Mouse (Mus musculus): ENCODE results near the gene Tmem33. TPM values are rescaled to one million over a fixed set of nuclear protein-coding genes. Genes with fewer than 3 reads are reported as not detected.
A peak's percentile ranks its signal among the peaks of the same experiment; 100 is the strongest.

Gene Tmem33
- polyA plus RNA-seq, 1 experiment, result 16.9 TPM

DNA sequence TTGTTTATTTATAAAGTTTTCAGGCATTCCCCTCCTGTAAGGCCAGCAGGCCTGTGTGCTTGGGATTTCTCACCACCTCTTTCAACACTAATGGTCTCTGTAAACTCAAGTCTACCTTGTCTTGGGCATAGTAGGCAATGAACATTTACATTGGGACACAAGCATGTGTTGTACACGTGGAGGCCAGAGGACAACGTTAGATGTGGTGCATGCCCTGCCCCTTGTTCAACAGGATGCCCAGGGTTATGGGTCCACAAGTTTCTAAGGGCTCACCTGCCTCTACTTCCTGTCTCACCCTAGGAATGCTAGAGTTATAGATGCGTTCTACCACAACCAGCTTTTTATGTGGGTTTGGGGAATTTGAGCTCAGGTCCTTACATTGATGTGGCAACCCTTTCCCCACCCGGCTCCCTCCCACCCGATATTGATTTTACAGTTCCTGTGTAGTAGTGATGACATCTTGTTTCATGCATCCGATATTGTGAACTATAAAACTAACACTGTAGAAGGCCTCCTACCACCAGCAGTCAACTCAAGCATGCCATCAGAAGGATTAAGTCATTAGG lies 39.6 kb downstream of the Tmem33 start:
- H3K27ac ChIP-seq (ENCODE audit: control insufficient read depth, insufficient read depth, low read depth, low read length, poor library complexity), result no peak overlapping the region
- WGBS, result 78% methylated on average over 6 of the region's 6 CpGs
- TF ChIP-seq POLR2A (IDR thresholded peaks at IDR 0.05; ENCODE audit: borderline replicate concordance, control insufficient read depth, low read depth, low read length), result no peak
- no peak for TF ChIP-seq CTCF (IDR thresholded peaks at IDR 0.05; ENCODE audit: control insufficient read depth, insufficient read depth, low read length)

GRCm38 (mm10) chr5:67300926-67301597 lies 40.7 kb downstream of the Tmem33 start:
- H3K27ac ChIP-seq (ENCODE audit: control insufficient read depth, insufficient read depth, low read depth, low read length, poor library complexity), result no peak overlapping the region
- WGBS, result 92% methylated on average over 8 of the region's 8 CpGs
- H3K4me3 ChIP-seq (replicated peaks; ENCODE audit: control insufficient read depth, low read depth, low read length), result no peak overlapping the region
- H3K4me1 ChIP-seq (ENCODE audit: control insufficient read depth, insufficient read depth, low read length), result no peaks in the 10 kb centered on the region
- TF ChIP-seq POLR2A (IDR thresholded peaks at IDR 0.05; ENCODE audit: borderline replicate concordance, control insufficient read depth, low read depth, low read length) (no peak), CTCF (IDR thresholded peaks at IDR 0.05; ENCODE audit: control insufficient read depth, insufficient read depth, low read length) (no peak)

More for the DNA sequence above, 39.6 kb downstream of the Tmem33 start:
- Histone ChIP-seq H3K4me1 (ENCODE audit: control insufficient read depth, insufficient read depth, low read length) (no peaks in the 10 kb centered on the region), H3K4me3 (replicated peaks; ENCODE audit: control insufficient read depth, low read depth, low read length) (no peak overlapping the region)

GRCm38 (mm10) chr5:67301722-67302331 lies 41.5 kb downstream of the Tmem33 start:
- Histone ChIP-seq H3K4me3 (replicated peaks; ENCODE audit: control insufficient read depth, low read depth, low read length) (no peak overlapping the region), H3K27ac (ENCODE audit: control insufficient read depth, insufficient read depth, low read depth, low read length, poor library complexity) (no peak overlapping the region), H3K4me1 (ENCODE audit: control insufficient read depth, insufficient read depth, low read length) (no peaks in the 10 kb centered on the region)
- WGBS, result 23% methylated on average over 5 of the region's 8 CpGs
- TF ChIP-seq CTCF (IDR thresholded peaks at IDR 0.05; ENCODE audit: control insufficient read depth, insufficient read depth, low read length), result no peak
- TF ChIP-seq POLR2A (IDR thresholded peaks at IDR 0.05; ENCODE audit: borderline replicate concordance, control insufficient read depth, low read depth, low read length), result no peak

DNA sequence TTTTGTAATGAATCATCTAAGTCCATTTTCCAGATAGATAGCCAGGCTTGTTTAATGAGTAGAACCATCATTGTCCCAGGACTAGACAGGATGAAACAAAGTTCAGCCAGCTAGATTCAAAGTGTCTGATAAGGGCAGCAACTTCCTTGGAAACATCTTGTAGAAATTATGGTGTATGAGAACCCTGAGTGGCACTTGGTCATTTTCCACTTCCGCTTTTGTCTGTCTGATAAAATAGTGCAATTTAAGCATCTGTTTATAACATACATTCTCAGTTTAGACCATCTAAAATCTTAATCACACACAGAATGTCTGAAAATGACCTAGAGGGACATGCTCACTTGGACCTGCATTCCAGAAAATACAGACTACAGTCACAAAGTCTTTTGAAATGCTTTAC lies 43.5 kb downstream of the Tmem33 start:
- Histone ChIP-seq H3K4me1 (ENCODE audit: control insufficient read depth, insufficient read depth, low read length) (no peaks in the 10 kb centered on the region; the same call in 1 of the 2 replicates), H3K27ac (ENCODE audit: control insufficient read depth, insufficient read depth, low read depth, low read length, poor library complexity) (no peak overlapping the region), H3K4me3 (replicated peaks; ENCODE audit: control insufficient read depth, low read depth, low read length) (no peak overlapping the region)
- TF ChIP-seq POLR2A (IDR thresholded peaks at IDR 0.05; ENCODE audit: borderline replicate concordance, control insufficient read depth, low read depth, low read length) (no peak), CTCF (IDR thresholded peaks at IDR 0.05; ENCODE audit: control insufficient read depth, insufficient read depth, low read length) (no peak)
- 68% methylated on average over 1 of the region's 1 CpGs for WGBS

- under 1% methylated on average over 83 of the region's 83 CpGs for WGBS
- Histone ChIP-seq H3K4me1 (ENCODE audit: control insufficient read depth, insufficient read depth, low read length) (no peaks in the 10 kb centered on the region; the same call in 1 of the 2 replicates), H3K27ac (ENCODE audit: control insufficient read depth, insufficient read depth, low read depth, low read length, poor library complexity) (peak within 1 kb of the TSS; percentile 94), H3K4me3 (replicated peaks; ENCODE audit: control insufficient read depth, low read depth, low read length) (peak within 1 kb of the TSS; percentile 87)
- TF ChIP-seq CTCF (IDR thresholded peaks at IDR 0.05; ENCODE audit: control insufficient read depth, insufficient read depth, low read length) (no peak), POLR2A (IDR thresholded peaks at IDR 0.05; ENCODE audit: borderline replicate concordance, control insufficient read depth, low read depth, low read length) (peak; percentile 94)
These were observed 46.5 kb downstream of the Tmem33 start, which contains the start of gene Slc30a9 for GRCm38 (mm10) chr5:67306698-67307521. Slc30a9 (plus strand) TSS chr5:67306955.

GRCm38 (mm10) chr5:67307659-67308222 lies 47.4 kb downstream of the Tmem33 start:
- peak overlapping the region; percentile 94 for H3K27ac ChIP-seq (ENCODE audit: control insufficient read depth, insufficient read depth, low read depth, low read length, poor library complexity)
- WGBS, result 23% methylated on average over 13 of the region's 13 CpGs
- peak overlapping the region; percentile 87 for H3K4me3 ChIP-seq (replicated peaks; ENCODE audit: control insufficient read depth, low read depth, low read length)
- no peaks in the 10 kb centered on the region; the same call in 1 of the 2 replicates for H3K4me1 ChIP-seq (ENCODE audit: control insufficient read depth, insufficient read depth, low read length)
- TF ChIP-seq CTCF (IDR thresholded peaks at IDR 0.05; ENCODE audit: control insufficient read depth, insufficient read depth, low read length) (no peak), POLR2A (IDR thresholded peaks at IDR 0.05; ENCODE audit: borderline replicate concordance, control insufficient read depth, low read depth, low read length) (no peak)

DNA sequence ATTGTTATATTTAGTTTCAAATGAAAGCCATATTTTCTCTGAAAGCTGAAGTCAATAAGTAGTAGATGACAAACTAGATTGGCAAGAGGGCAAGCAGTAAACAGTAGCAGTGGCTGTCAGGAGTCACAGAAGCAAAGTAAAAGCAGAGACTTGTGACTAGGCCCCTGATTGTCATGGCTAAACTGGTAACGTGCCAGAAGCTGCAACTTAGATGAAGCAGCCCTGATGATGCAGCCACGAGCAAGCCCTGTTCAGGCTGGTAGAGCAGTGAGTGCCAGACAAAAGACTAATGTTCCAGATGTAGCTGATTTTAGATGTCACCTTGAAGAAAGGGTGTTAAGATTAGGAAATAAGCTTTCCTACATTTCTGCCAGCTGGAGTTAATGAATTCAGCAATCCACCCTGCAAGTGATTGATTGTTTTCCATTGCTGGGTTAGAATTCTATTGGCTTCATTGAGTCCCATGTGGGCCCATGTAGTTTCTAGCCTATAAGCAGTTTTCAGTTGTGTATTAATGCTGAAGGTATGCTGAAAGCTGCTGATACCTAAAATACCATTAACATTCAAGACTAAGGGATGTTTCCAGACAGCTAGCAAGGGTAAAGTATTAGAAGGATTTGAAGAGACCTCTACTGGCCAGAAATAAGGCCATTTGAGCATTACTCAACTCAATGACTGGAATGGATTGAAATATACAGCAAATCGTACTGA lies 51.6 kb downstream of the Tmem33 start:
- 76% methylated on average over 3 of the region's 3 CpGs for WGBS

More for the DNA sequence above, 51.6 kb downstream of the Tmem33 start:
- TF ChIP-seq POLR2A (IDR thresholded peaks at IDR 0.05; ENCODE audit: borderline replicate concordance, control insufficient read depth, low read depth, low read length) (no peak), CTCF (IDR thresholded peaks at IDR 0.05; ENCODE audit: control insufficient read depth, insufficient read depth, low read length) (no peak)
- H3K4me3 ChIP-seq (replicated peaks; ENCODE audit: control insufficient read depth, low read depth, low read length), result no peak overlapping the region
- no peaks in the 10 kb centered on the region; the same call in 1 of the 2 replicates for H3K4me1 ChIP-seq (ENCODE audit: control insufficient read depth, insufficient read depth, low read length)
- no peak overlapping the region for H3K27ac ChIP-seq (ENCODE audit: control insufficient read depth, insufficient read depth, low read depth, low read length, poor library complexity)

All from bone marrow, adult 2 months (tissue).